Mouse (Mus musculus): Measurements from ENCODE around the gene Cmip. TPM values are rescaled to one million over a fixed set of nuclear protein-coding genes. Genes with fewer than 3 reads are reported as not detected.

Cmip gene
- polyA plus RNA-seq, 1 experiment from 2014 or later: 21.6 TPM

DNA sequence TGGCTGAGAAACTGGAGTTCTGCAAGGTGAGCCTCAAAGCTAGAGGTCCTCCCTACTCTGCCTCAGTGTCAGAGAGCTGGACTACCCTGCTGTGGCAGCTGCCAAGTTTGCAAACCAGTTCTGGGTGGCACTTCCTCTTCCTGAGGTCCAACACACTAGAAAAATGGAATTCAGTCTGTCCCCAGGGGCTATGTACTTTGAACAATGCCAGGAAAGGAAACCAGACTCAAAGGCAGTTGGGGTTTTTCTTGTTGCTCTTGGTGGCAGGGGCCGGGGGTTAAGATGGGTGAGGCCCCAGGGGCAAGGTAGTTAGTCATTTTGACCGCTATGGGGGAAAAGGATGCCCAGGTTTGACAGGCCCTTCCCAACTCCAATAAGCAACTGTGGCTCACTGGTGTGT lies 238.0 kb downstream of the Cmip start:
- 68% methylated on average over 2 of the region's 2 CpGs for WGBS
- H3K27ac ChIP-seq (ENCODE audit: low read length): no peak overlapping the region
- ATAC-seq (ENCODE audit: insufficient number of reproducible peaks, insufficient read depth, low FRiP score, low read depth): no peak

GRCm38 (mm10) chr8:117498179-117498914 lies 241.5 kb downstream of the Cmip start, which contains the start of gene Plcg2:
Gene Plcg2 (plus strand): TSS chr8:117498291.
- peak within 1 kb of the TSS; percentile 60 for H3K4me3 ChIP-seq (ENCODE audit: low read depth, low read length)
- peak; percentile 56; the same call in 1 of the 2 replicates for ATAC-seq (ENCODE audit: insufficient number of reproducible peaks, insufficient read depth, low FRiP score, low read depth)
- no peaks in the 10 kb centered on the region for H3K4me1 ChIP-seq (ENCODE audit: control insufficient read depth, insufficient read depth, low read length)
- H3K27ac ChIP-seq (ENCODE audit: low read length): no peak within 1 kb of the TSS
- H3K36me3 ChIP-seq (ENCODE audit: control insufficient read depth, insufficient read depth, low read length): no peaks in the 10 kb centered on the region
- H3K27me3 ChIP-seq (ENCODE audit: control insufficient read depth, insufficient read depth, low read length): 0 out of 2 replicates have a peak, but pooled peaks cover 9% of the 10 kb centered on the region
- no peak within 1 kb of the TSS; the same call in 1 of the 2 replicates for H3K9ac ChIP-seq (replicated peaks; ENCODE audit: low read depth, low read length)
- WGBS: 1% methylated on average over 60 of the region's 62 CpGs
- H3K4me2 ChIP-seq (replicated peaks; ENCODE audit: low read depth, low read length): peak within 1 kb of the TSS; percentile 99
- no peaks in the 10 kb centered on the region for H3K9me3 ChIP-seq (ENCODE audit: control insufficient read depth, low read depth, low read length)

More for the DNA sequence above, 238.0 kb downstream of the Cmip start:
- 0 out of 2 replicates have a peak, but pooled peaks cover 9% of the 10 kb centered on the region for H3K27me3 ChIP-seq (ENCODE audit: control insufficient read depth, insufficient read depth, low read length)
- H3K9me3 ChIP-seq (ENCODE audit: control insufficient read depth, low read depth, low read length): no peaks in the 10 kb centered on the region
- H3K36me3 ChIP-seq (ENCODE audit: control insufficient read depth, insufficient read depth, low read length): no peaks in the 10 kb centered on the region
- H3K4me3 ChIP-seq (ENCODE audit: low read depth, low read length): no peak overlapping the region
- H3K4me2 ChIP-seq (replicated peaks; ENCODE audit: low read depth, low read length): no peak overlapping the region
- H3K9ac ChIP-seq (replicated peaks; ENCODE audit: low read depth, low read length): no peak overlapping the region
- H3K4me1 ChIP-seq (ENCODE audit: control insufficient read depth, insufficient read depth, low read length): no peaks in the 10 kb centered on the region

DNA sequence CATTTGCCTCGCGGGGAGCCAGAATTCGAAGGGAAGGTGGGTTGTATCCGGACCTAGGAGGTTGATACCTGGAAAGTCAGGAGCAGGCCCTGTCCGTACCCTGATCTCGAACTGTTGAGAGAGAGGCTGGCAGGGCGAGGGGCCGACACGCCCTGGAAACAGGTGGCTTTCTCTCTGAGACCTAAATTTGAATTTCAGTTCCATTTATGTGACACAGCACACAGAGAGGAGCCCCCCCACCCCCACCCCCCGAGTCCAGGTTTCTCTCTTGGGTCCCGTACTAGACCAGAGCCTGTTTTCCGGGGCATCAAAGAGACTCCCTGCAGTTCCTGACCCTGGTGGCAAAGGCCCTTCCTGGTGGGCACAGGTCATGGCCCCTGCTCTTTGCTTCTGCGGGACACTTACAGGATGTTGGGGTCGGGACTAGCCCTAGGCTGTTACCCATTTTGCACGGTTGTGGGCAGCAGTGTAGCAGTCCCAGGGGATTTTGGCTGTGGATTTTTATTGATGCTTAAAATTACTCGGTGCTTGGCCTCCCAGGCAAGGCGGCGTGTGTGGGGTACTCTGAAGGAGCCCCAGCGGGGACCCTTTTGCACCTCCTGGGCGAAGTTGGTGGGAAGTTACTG lies 242.2 kb downstream of the Cmip start:
- Histone ChIP-seq H3K4me2 (replicated peaks; ENCODE audit: low read depth, low read length) (peak overlapping the region; percentile 99), H3K9ac (replicated peaks; ENCODE audit: low read depth, low read length) (no peak overlapping the region; the same call in 1 of the 2 replicates), H3K4me1 (ENCODE audit: control insufficient read depth, insufficient read depth, low read length) (no peaks in the 10 kb centered on the region), H3K27me3 (ENCODE audit: control insufficient read depth, insufficient read depth, low read length) (0 out of 2 replicates have a peak, but pooled peaks cover 9% of the 10 kb centered on the region), H3K36me3 (ENCODE audit: control insufficient read depth, insufficient read depth, low read length) (no peaks in the 10 kb centered on the region), H3K4me3 (ENCODE audit: low read depth, low read length) (peak overlapping the region; percentile 60), H3K9me3 (ENCODE audit: control insufficient read depth, low read depth, low read length) (no peaks in the 10 kb centered on the region), H3K27ac (ENCODE audit: low read length) (no peak overlapping the region)
- no peak for ATAC-seq (ENCODE audit: insufficient number of reproducible peaks, insufficient read depth, low FRiP score, low read depth)
- WGBS: 16% methylated on average over 20 of the region's 20 CpGs

GRCm38 (mm10) chr8:117500232-117500823 lies 243.5 kb downstream of the Cmip start:
- WGBS: 77% methylated on average over 5 of the region's 5 CpGs
- no peaks in the 10 kb centered on the region for H3K9me3 ChIP-seq (ENCODE audit: control insufficient read depth, low read depth, low read length)
- H3K9ac ChIP-seq (replicated peaks; ENCODE audit: low read depth, low read length): no peak overlapping the region
- H3K27ac ChIP-seq (ENCODE audit: low read length): no peak overlapping the region
- no peaks in the 10 kb centered on the region for H3K36me3 ChIP-seq (ENCODE audit: control insufficient read depth, insufficient read depth, low read length)
- H3K4me3 ChIP-seq (ENCODE audit: low read depth, low read length): no peak overlapping the region
- 0 out of 2 replicates have a peak, but pooled peaks cover 9% of the 10 kb centered on the region for H3K27me3 ChIP-seq (ENCODE audit: control insufficient read depth, insufficient read depth, low read length)
- ATAC-seq (ENCODE audit: insufficient number of reproducible peaks, insufficient read depth, low FRiP score, low read depth): no peak
- H3K4me1 ChIP-seq (ENCODE audit: control insufficient read depth, insufficient read depth, low read length): no peaks in the 10 kb centered on the region
- no peak overlapping the region for H3K4me2 ChIP-seq (replicated peaks; ENCODE audit: low read depth, low read length)

DNA sequence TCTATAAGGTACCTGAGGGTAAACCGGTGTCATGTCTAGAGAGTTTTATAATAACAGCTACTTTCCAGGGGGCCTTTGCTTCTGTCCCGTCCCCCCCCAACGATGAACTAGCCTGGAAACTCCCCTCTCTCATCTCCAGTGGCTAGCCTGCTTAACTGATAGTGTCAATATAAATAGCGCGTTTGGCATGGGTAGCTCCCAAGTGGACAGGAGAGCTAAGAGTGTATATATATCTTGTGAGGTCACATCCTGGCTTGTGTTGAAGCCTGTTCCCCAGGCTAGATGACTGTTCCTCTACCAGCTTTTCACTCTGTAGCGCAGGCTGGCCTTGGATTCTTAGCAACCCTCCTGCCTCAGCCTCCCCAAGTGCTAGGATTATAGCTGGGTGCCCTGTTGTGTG lies 244.5 kb downstream of the Cmip start:
- no peak overlapping the region for H3K27ac ChIP-seq (ENCODE audit: low read length)
- H3K27me3 ChIP-seq (ENCODE audit: control insufficient read depth, insufficient read depth, low read length): 0 out of 2 replicates have a peak, but pooled peaks cover 9% of the 10 kb centered on the region
- H3K9ac ChIP-seq (replicated peaks; ENCODE audit: low read depth, low read length): no peak overlapping the region
- H3K4me1 ChIP-seq (ENCODE audit: control insufficient read depth, insufficient read depth, low read length): no peaks in the 10 kb centered on the region
- no peaks in the 10 kb centered on the region for H3K9me3 ChIP-seq (ENCODE audit: control insufficient read depth, low read depth, low read length)
- ATAC-seq (ENCODE audit: insufficient number of reproducible peaks, insufficient read depth, low FRiP score, low read depth): no peak
- H3K4me2 ChIP-seq (replicated peaks; ENCODE audit: low read depth, low read length): no peak overlapping the region
- H3K36me3 ChIP-seq (ENCODE audit: control insufficient read depth, insufficient read depth, low read length): no peaks in the 10 kb centered on the region
- no peak overlapping the region for H3K4me3 ChIP-seq (ENCODE audit: low read depth, low read length)
- WGBS: 91% methylated on average over 6 of the region's 6 CpGs

DNA sequence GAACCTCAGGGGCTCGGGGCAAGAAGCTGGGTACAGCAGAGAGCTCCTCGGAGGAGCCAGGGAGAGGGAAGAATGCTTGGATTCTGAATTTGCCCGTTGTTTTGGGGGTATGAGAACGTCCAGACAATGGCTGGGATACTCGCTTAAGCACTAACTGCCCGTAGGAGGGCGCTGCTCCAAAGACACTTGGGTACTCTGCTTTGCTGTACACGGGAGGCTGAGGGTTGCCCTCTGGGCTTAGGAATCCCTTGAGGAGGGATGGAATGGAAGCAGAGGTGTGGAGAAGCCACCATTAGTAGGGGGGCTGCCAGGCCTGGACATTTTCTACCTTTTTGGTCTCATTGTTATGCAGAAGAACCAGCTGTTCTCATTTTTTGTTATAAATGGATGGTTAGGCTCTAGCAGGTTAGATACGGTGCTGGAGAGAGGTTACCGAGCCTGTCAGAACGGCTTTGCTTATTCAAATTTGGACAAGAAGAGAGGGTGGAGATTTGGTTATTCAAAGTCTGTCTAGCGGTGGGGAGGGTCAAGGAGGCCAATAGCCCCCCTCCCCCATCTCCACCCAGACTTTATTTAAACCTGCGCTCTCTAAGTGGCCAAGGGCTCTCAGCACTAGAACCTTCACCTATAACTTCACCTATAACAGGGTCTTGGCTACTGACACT lies 246.7 kb downstream of the Cmip start:
- 65% methylated on average over 13 of the region's 13 CpGs for WGBS
- H3K4me2 ChIP-seq (replicated peaks; ENCODE audit: low read depth, low read length): no peak overlapping the region
- no peaks in the 10 kb centered on the region for H3K36me3 ChIP-seq (ENCODE audit: control insufficient read depth, insufficient read depth, low read length)
- H3K4me3 ChIP-seq (ENCODE audit: low read depth, low read length): no peak overlapping the region
- H3K27ac ChIP-seq (ENCODE audit: low read length): no peak overlapping the region
- no peak for ATAC-seq (ENCODE audit: insufficient number of reproducible peaks, insufficient read depth, low FRiP score, low read depth)
- no peak overlapping the region for H3K9ac ChIP-seq (replicated peaks; ENCODE audit: low read depth, low read length)
- H3K4me1 ChIP-seq (ENCODE audit: control insufficient read depth, insufficient read depth, low read length): no peaks in the 10 kb centered on the region
- no peaks in the 10 kb centered on the region for H3K9me3 ChIP-seq (ENCODE audit: control insufficient read depth, low read depth, low read length)
- H3K27me3 ChIP-seq (ENCODE audit: control insufficient read depth, insufficient read depth, low read length): 0 out of 2 replicates have a peak, but pooled peaks cover 7% of the 10 kb centered on the region

- H3K9me3 ChIP-seq (ENCODE audit: control insufficient read depth, low read depth, low read length): no peaks in the 10 kb centered on the region
- no peak overlapping the region for H3K4me3 ChIP-seq (ENCODE audit: low read depth, low read length)
- no peak overlapping the region for H3K4me2 ChIP-seq (replicated peaks; ENCODE audit: low read depth, low read length)
- no peaks in the 10 kb centered on the region for H3K27me3 ChIP-seq (ENCODE audit: control insufficient read depth, insufficient read depth, low read length)
- no peaks in the 10 kb centered on the region for H3K36me3 ChIP-seq (ENCODE audit: control insufficient read depth, insufficient read depth, low read length)
- H3K27ac ChIP-seq (ENCODE audit: low read length): no peak overlapping the region
- ATAC-seq (ENCODE audit: insufficient number of reproducible peaks, insufficient read depth, low FRiP score, low read depth): no peak
- no peaks in the 10 kb centered on the region for H3K4me1 ChIP-seq (ENCODE audit: control insufficient read depth, insufficient read depth, low read length)
- WGBS: 84% methylated on average over 8 of the region's 8 CpGs
- H3K9ac ChIP-seq (replicated peaks; ENCODE audit: low read depth, low read length): no peak overlapping the region
Measured at GRCm38 (mm10) chr8:117507703-117508102, 250.8 kb downstream of the Cmip start.

All from stomach, embryonic 14.5 days (tissue).